8 mouse cellular contexts compared by ENCODE assay signal in genomic region chr7:45437521-45438276, GRCm38 (mm10). TPM values are rescaled to one million over a fixed set of nuclear protein-coding genes. Genes with fewer than 3 reads are reported as not detected.
A peak's percentile ranks its signal among the peaks of the same experiment; 100 is the strongest.
DNase-seq lines count a peak whose midpoint lies in the region; ATAC-seq and TF ChIP-seq lines count a peak whose summit lies in the region.

Gene Ruvbl2, minus strand, starts transcription at chr7:45438096.

- peaks cover 21% of the 10 kb centered on the region for H3K79me2 ChIP-seq in MEL (ENCODE audit: control insufficient read depth, insufficient read depth, low read length, poor library complexity)

- WGBS in forebrain, embryonic 10.5 days: 15% methylated on average over 19 of the region's 19 CpGs
- WGBS in large intestine, adult 2 months: 33% methylated on average over 19 of the region's 19 CpGs
- WGBS in lung, postnatal 0 days: 29% methylated on average over 19 of the region's 19 CpGs
- 23% methylated on average over 19 of the region's 19 CpGs for WGBS in stomach, postnatal 0 days

- no peaks in the 10 kb centered on the region for H3K9me3 ChIP-seq in MEL (replicated peaks; ENCODE audit: insufficient read depth, low read length)
- no peaks in the 10 kb centered on the region for H3K9me3 ChIP-seq in forebrain, embryonic 10.5 days
- no peaks in the 10 kb centered on the region for H3K9me3 ChIP-seq in lung, postnatal 0 days (ENCODE audit: low read length)
- no peaks in the 10 kb centered on the region for H3K9me3 ChIP-seq in stomach, postnatal 0 days (ENCODE audit: control insufficient read depth, low read length)

- no peak within 1 kb of the TSS for H3K27ac ChIP-seq in MEL (ENCODE audit: control insufficient read depth, low read depth, low read length)
- H3K27ac ChIP-seq in forebrain, embryonic 10.5 days: 0 out of 2 replicates have a peak within 1 kb of the TSS, but pooled peaks have one; percentile 16
- H3K27ac ChIP-seq in lung, postnatal 0 days (ENCODE audit: low read length): no peak within 1 kb of the TSS
- H3K27ac ChIP-seq in stomach, postnatal 0 days (replicated peaks): no peak within 1 kb of the TSS

- H3K9ac ChIP-seq in MEL (ENCODE audit: control insufficient read depth, low read depth, low read length, poor library complexity, severe bottlenecking): no peak within 1 kb of the TSS
- no peak within 1 kb of the TSS for H3K9ac ChIP-seq in lung, postnatal 0 days (replicated peaks; ENCODE audit: low read depth)
- H3K9ac ChIP-seq in stomach, postnatal 0 days (ENCODE audit: low read length): 0 out of 2 replicates have a peak within 1 kb of the TSS, but pooled peaks have one; percentile 38

- H3K4me2 ChIP-seq in lung, postnatal 0 days (replicated peaks; ENCODE audit: low read depth, low read length): peak within 1 kb of the TSS; percentile 30; the same call in 1 of the 2 replicates
- peak within 1 kb of the TSS; percentile 29 for H3K4me2 ChIP-seq in stomach, postnatal 0 days (replicated peaks; ENCODE audit: low read depth)

- H3K4me1 ChIP-seq in MEL (ENCODE audit: control insufficient read depth in 1 of 2, insufficient read depth in 2 of 2, low read length in 2 of 2): peaks cover 0 to 7% of the 10 kb centered on the region in 2 experiments; a peak in 3 of 4 replicates
- peaks cover 46% of the 10 kb centered on the region for H3K4me1 ChIP-seq in forebrain, embryonic 10.5 days
- peaks cover 26% of the 10 kb centered on the region; the same call in 1 of the 2 replicates for H3K4me1 ChIP-seq in lung, postnatal 0 days (ENCODE audit: insufficient read depth, low read depth, low read length)
- H3K4me1 ChIP-seq in stomach, postnatal 0 days (replicated peaks; ENCODE audit: control insufficient read depth, insufficient read depth): peaks cover 9% of the 10 kb centered on the region

- TF ChIP-seq RAD21 in MEL (IDR thresholded peaks at IDR 0.05; ENCODE audit: low read depth, low read length): peak; percentile 7

- intact Hi-C loops in heart, postnatal 25 days (cut with DNase I): no loop called here

- no peaks in the 10 kb centered on the region for H3K27me3 ChIP-seq in MEL (ENCODE audit: control insufficient read depth in 1 of 2, insufficient read depth in 2 of 2, low read length in 2 of 2)
- H3K27me3 ChIP-seq in forebrain, embryonic 10.5 days (ENCODE audit: poor library complexity, severe bottlenecking): peaks cover 7% of the 10 kb centered on the region
- no peaks in the 10 kb centered on the region for H3K27me3 ChIP-seq in lung, postnatal 0 days (replicated peaks; ENCODE audit: insufficient read depth, low read length)
- H3K27me3 ChIP-seq in stomach, postnatal 0 days (ENCODE audit: control insufficient read depth, insufficient read depth, low read length): no peaks in the 10 kb centered on the region

- DNase-seq in MEL (ENCODE audit: low read depth, low spot score): no peak
- no peak for DNase-seq in forebrain, embryonic 10.5 days (ENCODE audit: extremely low spot score, low spot score)
- DNase-seq in heart, postnatal 25 days (ENCODE audit: low spot score): no peak
- no peak for DNase-seq in large intestine, adult 2 months (ENCODE audit: low read depth, low spot score)
- DNase-seq in lung, postnatal 0 days (ENCODE audit: low spot score): peak; percentile 65
- DNase-seq in stomach, postnatal 0 days (ENCODE audit: low spot score): peak; percentile 70
- no peak for DNase-seq in frontal cortex, postnatal 25 days (ENCODE audit: low spot score in 2 of 2)

- no peak for ATAC-seq in CD4-positive, CD25-positive, alpha-beta regulatory T cell, adult 4 months
- no peak for ATAC-seq in lung, postnatal 0 days
- no peak for ATAC-seq in stomach, postnatal 0 days (ENCODE audit: low FRiP score, low TSS enrichment)

- peaks cover 2 to 6% of the 10 kb centered on the region in 2 experiments; a peak in 3 of 4 replicates for H3K36me3 ChIP-seq in MEL (ENCODE audit: control insufficient read depth in 1 of 2, insufficient read depth in 2 of 2, low read length in 2 of 2)
- H3K36me3 ChIP-seq in forebrain, embryonic 10.5 days (replicated peaks): peaks cover 33% of the 10 kb centered on the region
- no peaks in the 10 kb centered on the region for H3K36me3 ChIP-seq in lung, postnatal 0 days (ENCODE audit: insufficient read depth, low read length)
- 0 out of 2 replicates have a peak, but pooled peaks cover 3% of the 10 kb centered on the region for H3K36me3 ChIP-seq in stomach, postnatal 0 days (ENCODE audit: control insufficient read depth, insufficient read depth, low read length)

- TF ChIP-seq EP300 in MEL (IDR thresholded peaks at IDR 0.05; ENCODE audit: low read depth in 1 of 2, low read length in 2 of 2): no peak
- no peak for TF ChIP-seq EP300 in lung, postnatal 0 days (IDR thresholded peaks at IDR 0.05)
- no peak for TF ChIP-seq EP300 in stomach, postnatal 0 days (optimal IDR thresholded peaks at IDR 0.05)

- H3K4me3 ChIP-seq in MEL (ENCODE audit: control insufficient read depth in 1 of 2, insufficient read depth in 1 of 2, low read depth in 2 of 2, low read length in 2 of 2): no peak within 1 kb of the TSS
- H3K4me3 ChIP-seq in forebrain, embryonic 10.5 days: peak within 1 kb of the TSS; percentile 4
- H3K4me3 ChIP-seq in lung, postnatal 0 days (ENCODE audit: low read depth, low read length): no peak within 1 kb of the TSS
- H3K4me3 ChIP-seq in stomach, postnatal 0 days (ENCODE audit: low read depth, low read length): 0 out of 2 replicates have a peak within 1 kb of the TSS, but pooled peaks have one; percentile 6

- no peak for TF ChIP-seq POLR2A in MEL (IDR thresholded peaks at IDR 0.05; ENCODE audit: control insufficient read depth in 1 of 2, insufficient read depth in 1 of 2, low read depth in 1 of 2, low read length in 2 of 2, poor library complexity in 1 of 2)

- TF ChIP-seq CTCF in MEL (IDR thresholded peaks at IDR 0.05 in 2 of 3, conservative IDR thresholded peaks at IDR 0.05 in 1 of 3; ENCODE audit: control insufficient read depth in 1 of 3, insufficient read depth in 1 of 3, low read depth in 2 of 3, low read length in 3 of 3, poor library complexity in 1 of 3, severe bottlenecking in 1 of 3): peak in 2 of 3 experiments; percentile 24 to 35; a peak in 4 of 6 replicates
- TF ChIP-seq CTCF in lung, postnatal 0 days (IDR thresholded peaks at IDR 0.05): peak; percentile 60
- peak; percentile 66 for TF ChIP-seq CTCF in stomach, postnatal 0 days (IDR thresholded peaks at IDR 0.05; ENCODE audit: low read depth)

TF ChIP-seq in MEL, 35 proteins besides CTCF, POLR2A, EP300 and RAD21:
- TF ChIP-seq ELF1 (IDR thresholded peaks at IDR 0.05; ENCODE audit: low read depth, low read length) (no peak), GATA1 (IDR thresholded peaks at IDR 0.05; ENCODE audit: low read depth, low read length) (no peak), POLR2AphosphoS5 (IDR thresholded peaks at IDR 0.05; ENCODE audit: borderline replicate concordance, low read depth, low read length) (no peak), SMC3 (IDR thresholded peaks at IDR 0.05; ENCODE audit: low read depth, low read length) (no peak), NRF1 (IDR thresholded peaks at IDR 0.05; ENCODE audit: insufficient read depth, low read depth, low read length, poor library complexity, severe bottlenecking) (no peak), USF2 (IDR thresholded peaks at IDR 0.05; ENCODE audit: borderline replicate concordance in 1 of 2, insufficient read depth in 1 of 2, low read depth in 1 of 2, low read length in 2 of 2) (no peak), MYB (IDR thresholded peaks at IDR 0.05; ENCODE audit: low read depth, low read length) (no peak)
TF ChIP-seq in MEL: peak in this region for 0.

RNA-seq across cellular contexts. Expression of gene Ruvbl2, which starts in this region (rescaled TPM):
- 10 to 100 TPM; 41.9 to 51.9 TPM for polyA plus RNA-seq in CD4-positive, CD25-positive, alpha-beta regulatory T cell, adult 4 months (2017; shearing (Covaris generic))
- total RNA-seq in MEL (2012; rRNA removed): 434 and 469 TPM in 2 replicates
- 100 to 1,000 TPM in 1 of 2 experiments, not detected in 1; 758 TPM for polyA plus RNA-seq in MEL (2012; ENCODE audit: insufficient read depth in 1 of 2, insufficient read length in 2 of 2, low read depth in 1 of 2, low replicate concordance in 2 of 2, missing spikeins in 1 of 2)
- 235 and 237 TPM in 2 replicates for polyA plus RNA-seq in forebrain, embryonic 10.5 days (2016; fragmentation: Nextera tagmentation; extraction: Ambion mirVana)
- total RNA-seq in heart, postnatal 25 days (2021): 10 to 100 TPM; 28.5 to 29.3 TPM
- polyA plus RNA-seq in large intestine, adult 2 months (2012; rRNA removed): 70.5 and 70.6 TPM in 2 replicates
- polyA plus RNA-seq in lung, postnatal 0 days (2015; fragmentation: Nextera tagmentation; extraction: Ambion mirVana): 59.9 and 63.5 TPM in 2 replicates
- 46.2 and 46.7 TPM in 2 replicates for polyA plus RNA-seq in stomach, postnatal 0 days (2015; fragmentation: Nextera tagmentation; extraction: Ambion mirVana)

Comparison
In these comparisons a context has a peak if more than half of its experiments do, and no peak if none do; other contexts are left out.
1. RNA of gene Ruvbl2 (total RNA-seq): 434 to 469 TPM in MEL; 28.5 to 29.3 TPM in heart, postnatal 25 days; every median in the first group is over 10 times any median in the second.
2. DNase-seq: peak in lung, postnatal 0 days (single experiment) and stomach, postnatal 0 days (single experiment); none in MEL (single experiment), forebrain, embryonic 10.5 days (single experiment), heart, postnatal 25 days (single experiment), large intestine, adult 2 months (single experiment) and frontal cortex, postnatal 25 days (0 of 2).
3. H3K4me3 ChIP-seq: peak in forebrain, embryonic 10.5 days (single experiment) and stomach, postnatal 0 days (single experiment); none in MEL (0 of 2) and lung, postnatal 0 days (single experiment).
4. Peak in every context shown above with its lines, with median percentiles within 50 percentile points of each other: CTCF ChIP-seq.